Mouse (Mus musculus) megakaryocyte, adult 5-6 weeks (primary cell): Measurements from ENCODE around the gene Ulk3. TPM values are rescaled to one million over a fixed set of nuclear protein-coding genes. Genes with fewer than 3 reads are reported as not detected.

Experiments
- ATAC-seq: 2 replicates; pipeline ENCODE4 v1.8.0; 2016; ENCODE audit warnings: mild to moderate bottlenecking, inconsistent platforms; ENCODE audit not compliant: poor library complexity, severe bottlenecking
- total RNA-seq, 2 experiments: library from RNA; stranded (forward) in 1 of 2; stranded (reverse) in 1 of 2; fragments of 153-499, 151-499 nt in 1 of 2; fragments of 221-1000, 200-1000 nt in 1 of 2; gene quantifications; 2 replicates each; pipeline versions ENCODE4 v1.2.3 to v1.2.4; 2015 to 2017

The Ulk3 gene
- total RNA-seq, 2 experiments from 2014 or later, result 4.7 to 10.0 TPM

- no peak for ATAC-seq
These were observed 23.3 kb downstream of the Ulk3 start for GRCm38 (mm10) chr9:57612587-57612986.

- no peak for ATAC-seq
These were observed 24.7 kb downstream of the Ulk3 start for GRCm38 (mm10) chr9:57613975-57614374.

GRCm38 (mm10) chr9:57614786-57615185 lies 25.5 kb downstream of the Ulk3 start:
- no peak for ATAC-seq

GRCm38 (mm10) chr9:57617556-57618169 lies 28.4 kb downstream of the Ulk3 start:
- no peak for ATAC-seq

- ATAC-seq, result no peak
These were observed 29.6 kb downstream of the Ulk3 start for GRCm38 (mm10) chr9:57618854-57619253.

GRCm38 (mm10) chr9:57620674-57621073 lies 31.4 kb downstream of the Ulk3 start, which contains the start of gene Lman1l:
TSS of gene Lman1l (minus strand) at chr9:57620774.
- no peak for ATAC-seq

- ATAC-seq, result no peak
These were observed 35.0 kb downstream of the Ulk3 start for GRCm38 (mm10) chr9:57624295-57624694.

- ATAC-seq, result no peak
These were observed 36.6 kb downstream of the Ulk3 start for GRCm38 (mm10) chr9:57625674-57626500.

- ATAC-seq, result no peak
These were observed 37.9 kb downstream of the Ulk3 start for GRCm38 (mm10) chr9:57627191-57627590.

- ATAC-seq, result no peak
These were observed 38.6 kb downstream of the Ulk3 start for GRCm38 (mm10) chr9:57627892-57628291.

GRCm38 (mm10) chr9:57628717-57629116 lies 39.5 kb downstream of the Ulk3 start:
- no peak for ATAC-seq

- ATAC-seq, result peak; percentile 70
These were observed 40.0 kb downstream of the Ulk3 start for GRCm38 (mm10) chr9:57629118-57629874.

- peak; percentile 24; the same call in 1 of the 2 replicates for ATAC-seq
These were observed 44.3 kb downstream of the Ulk3 start for GRCm38 (mm10) chr9:57633481-57634024.

- ATAC-seq, result no peak
These were observed 48.0 kb downstream of the Ulk3 start for GRCm38 (mm10) chr9:57637272-57637671.

GRCm38 (mm10) chr9:57637741-57638322 lies 48.6 kb downstream of the Ulk3 start:
- peak; percentile 41 for ATAC-seq

GRCm38 (mm10) chr9:57638651-57639459 lies 49.6 kb downstream of the Ulk3 start:
- ATAC-seq, result peak; percentile 26

- no peak for ATAC-seq
These were observed 50.5 kb downstream of the Ulk3 start for GRCm38 (mm10) chr9:57639661-57640328.

- peak; percentile 68 for ATAC-seq
These were observed 51.1 kb downstream of the Ulk3 start for GRCm38 (mm10) chr9:57640384-57640783.

- no peak for ATAC-seq
These were observed 51.8 kb downstream of the Ulk3 start for GRCm38 (mm10) chr9:57641022-57641421.
